Mouse (Mus musculus) heart, embryonic 11.5 days (tissue): ENCODE measurements around the gene Fam71a. TPM values are rescaled to one million over a fixed set of nuclear protein-coding genes. Genes with fewer than 3 reads are reported as not detected.

Experiments
- ATAC-seq: fragments of 200-750 bp; cut with Nextera tagmentation; replicated peaks from 2 replicates; pipeline ENCODE4 v1.8.0; 2017; ENCODE audit warnings: moderate library complexity; ENCODE audit not compliant: insufficient number of reproducible peaks, low FRiP score, low TSS enrichment
- H3K27ac ChIP-seq: fragments of 300-500 bp; sonication (generic); 2 replicates; pipeline ENCODE4 v1.5.1; 2014; ENCODE audit warnings: mild to moderate bottlenecking, low read depth, low read length
- H3K27me3 ChIP-seq: fragments of 300-500 bp; sonication (generic); 2 replicates; pipeline ENCODE4 v1.6.1; 2014; ENCODE audit warnings: mild to moderate bottlenecking, low read length, mixed read lengths; ENCODE audit not compliant: control insufficient read depth, insufficient read depth
- H3K36me3 ChIP-seq: fragments of 300-500 bp; sonication (generic); 2 replicates; pipeline ENCODE4 v1.6.1; 2014; ENCODE audit warnings: mild to moderate bottlenecking, low read length, moderate library complexity, mixed read lengths; ENCODE audit not compliant: control insufficient read depth, insufficient read depth
- H3K4me1 ChIP-seq: fragments of 300-500 bp; sonication (generic); 2 replicates; pipeline ENCODE4 v1.6.1; 2014; ENCODE audit warnings: low read length; ENCODE audit not compliant: control insufficient read depth, insufficient read depth
- H3K4me2 ChIP-seq: fragments of 300-500 bp; sonication (generic); 2 replicates; pipeline ENCODE4 v1.6.1; 2014; ENCODE audit warnings: mild to moderate bottlenecking, moderate library complexity
- H3K4me3 ChIP-seq: fragments of 300-500 bp; sonication (generic); 2 replicates; pipeline ENCODE4 v1.5.1; 2014; ENCODE audit warnings: low read depth, low read length
- H3K9ac ChIP-seq: fragments of 300-500 bp; sonication (generic); 2 replicates; pipeline ENCODE4 v1.6.1; 2014; ENCODE audit warnings: mild to moderate bottlenecking, low read depth, low read length, moderate library complexity
- H3K9me3 ChIP-seq: fragments of 300-500 bp; sonication (generic); replicated peaks from 2 replicates; pipeline ENCODE4 v1.6.1; 2016; ENCODE audit warnings: low read length; ENCODE audit not compliant: control insufficient read depth
- WGBS: fragments of 180-500 bp; shearing (Covaris S2); extraction: QIAGEN DNeasy Blood & Tissue Kit; methylation state at CpG from one replicate; pipeline ENCODE4 v1.1.7; 2014; ENCODE audit not compliant: insufficient replicate concordance; 5-methylcytosine and 5-hydroxymethylcytosine counted together
- polyA plus RNA-seq: library from polyadenylated mRNA; unstranded; fragments of >200 nt; fragmentation: Nextera tagmentation; extraction: Ambion mirVana; gene quantifications from 2 replicates; pipeline ENCODE4 v1.2.1, GENCODE M21; 2014

The Fam71a gene
- not detected in 2 replicates for polyA plus RNA-seq

- 82% methylated on average over 3 of the region's 3 CpGs for WGBS
- Histone ChIP-seq H3K36me3 (no peaks in the 10 kb centered on the region), H3K4me2 (no peak within 1 kb of the TSS), H3K9me3 (no peaks in the 10 kb centered on the region), H3K9ac (no peak within 1 kb of the TSS), H3K27ac (no peak within 1 kb of the TSS), H3K4me3 (no peak within 1 kb of the TSS), H3K27me3 (no peaks in the 10 kb centered on the region), H3K4me1 (no peaks in the 10 kb centered on the region)
- no peak for ATAC-seq
Observed at GRCm38 (mm10) chr1:191164717-191165116, at the start of gene Fam71a. Gene Fam71a (minus strand): TSS chr1:191164817.

GRCm38 (mm10) chr1:191211096-191211495 lies 46.5 kb upstream of the Fam71a start:
- Histone ChIP-seq H3K27ac (no peak overlapping the region), H3K4me1 (peaks cover under 1% of the 10 kb centered on the region; the same call in 1 of the 2 replicates), H3K9ac (no peak overlapping the region), H3K27me3 (no peaks in the 10 kb centered on the region), H3K4me3 (no peak overlapping the region), H3K9me3 (no peaks in the 10 kb centered on the region), H3K4me2 (no peak overlapping the region), H3K36me3 (no peaks in the 10 kb centered on the region)
- 37% methylated on average over 2 of the region's 2 CpGs for WGBS
- ATAC-seq: no peak

- Histone ChIP-seq H3K36me3 (no peaks in the 10 kb centered on the region), H3K4me1 (no peaks in the 10 kb centered on the region), H3K27ac (no peak overlapping the region), H3K27me3 (no peaks in the 10 kb centered on the region), H3K9me3 (no peaks in the 10 kb centered on the region), H3K4me3 (no peak overlapping the region), H3K4me2 (no peak overlapping the region), H3K9ac (no peak overlapping the region)
- WGBS: 71% methylated on average over 5 of the region's 5 CpGs
- no peak for ATAC-seq
Observed at GRCm38 (mm10) chr1:191205791-191206190, 41.2 kb upstream of the Fam71a start.

GRCm38 (mm10) chr1:191204876-191205275 lies 40.3 kb upstream of the Fam71a start:
- H3K36me3 ChIP-seq: no peaks in the 10 kb centered on the region
- 65% methylated on average over 5 of the region's 5 CpGs for WGBS
- H3K4me3 ChIP-seq: no peak overlapping the region
- no peaks in the 10 kb centered on the region for H3K4me1 ChIP-seq
- H3K9ac ChIP-seq: no peak overlapping the region
- H3K4me2 ChIP-seq: no peak overlapping the region
- ATAC-seq: no peak
- H3K27ac ChIP-seq: no peak overlapping the region
- H3K27me3 ChIP-seq: no peaks in the 10 kb centered on the region
- no peaks in the 10 kb centered on the region for H3K9me3 ChIP-seq

GRCm38 (mm10) chr1:191203496-191203895 lies 38.9 kb upstream of the Fam71a start:
- Histone ChIP-seq H3K27me3 (no peaks in the 10 kb centered on the region), H3K9ac (no peak overlapping the region), H3K36me3 (no peaks in the 10 kb centered on the region), H3K27ac (no peak overlapping the region), H3K4me1 (no peaks in the 10 kb centered on the region), H3K4me2 (no peak overlapping the region), H3K9me3 (no peaks in the 10 kb centered on the region), H3K4me3 (no peak overlapping the region)
- WGBS: 65% methylated on average over 2 of the region's 2 CpGs
- ATAC-seq: no peak

GRCm38 (mm10) chr1:191202208-191202952 lies 37.8 kb upstream of the Fam71a start:
- H3K4me3 ChIP-seq: no peak overlapping the region
- H3K27ac ChIP-seq: no peak overlapping the region
- H3K4me1 ChIP-seq: no peaks in the 10 kb centered on the region
- no peak for ATAC-seq
- 77% methylated on average over 11 of the region's 11 CpGs for WGBS
- no peaks in the 10 kb centered on the region for H3K36me3 ChIP-seq
- H3K4me2 ChIP-seq: no peak overlapping the region
- no peaks in the 10 kb centered on the region for H3K9me3 ChIP-seq
- no peak overlapping the region for H3K9ac ChIP-seq
- H3K27me3 ChIP-seq: no peaks in the 10 kb centered on the region

GRCm38 (mm10) chr1:191200816-191201602 lies 36.4 kb upstream of the Fam71a start:
- Histone ChIP-seq H3K27me3 (no peaks in the 10 kb centered on the region), H3K9me3 (no peaks in the 10 kb centered on the region), H3K4me1 (no peaks in the 10 kb centered on the region), H3K27ac (no peak overlapping the region), H3K36me3 (no peaks in the 10 kb centered on the region), H3K9ac (no peak overlapping the region), H3K4me3 (no peak overlapping the region), H3K4me2 (no peak overlapping the region)
- 78% methylated on average over 9 of the region's 9 CpGs for whole genome bisulfite sequencing
- ATAC-seq: no peak

GRCm38 (mm10) chr1:191197916-191198315 lies 33.3 kb upstream of the Fam71a start:
- H3K4me2 ChIP-seq: no peak overlapping the region
- H3K9ac ChIP-seq: no peak overlapping the region
- no peak for ATAC-seq
- 55% methylated on average over 7 of the region's 7 CpGs for WGBS
- H3K9me3 ChIP-seq: no peaks in the 10 kb centered on the region
- H3K36me3 ChIP-seq: no peaks in the 10 kb centered on the region
- H3K27me3 ChIP-seq: no peaks in the 10 kb centered on the region
- no peaks in the 10 kb centered on the region for H3K4me1 ChIP-seq
- H3K4me3 ChIP-seq: no peak overlapping the region
- H3K27ac ChIP-seq: no peak overlapping the region
